Mouse (Mus musculus) heart, embryonic 16.5 days (tissue): ENCODE results near the gene Lpcat3. TPM values are rescaled to one million over a fixed set of nuclear protein-coding genes. Genes with fewer than 3 reads are reported as not detected.
A peak's percentile ranks its signal among the peaks of the same experiment; 100 is the strongest.
"Not testable (repeated sequence)": the region's sequence is repeated elsewhere in the genome, so short reads cannot be mapped to it uniquely, and the experiment has no call there.

ENCODE experiments used
- ATAC-seq: fragments of 200-750 bp; cut with Nextera tagmentation; replicated peaks from 2 replicates; pipeline ENCODE4 v1.8.0; 2017; ENCODE audit warnings: moderate number of reproducible peaks; ENCODE audit not compliant: insufficient read depth, low FRiP score; ENCODE audit errors: extremely low read depth
- H3K27ac ChIP-seq: fragments of 300-500 bp; sonication (generic); 2 replicates; pipeline ENCODE4 v1.5.1; 2014; ENCODE audit warnings: mild to moderate bottlenecking, low read length, control low read depth, moderate library complexity
- H3K27me3 ChIP-seq: fragments of 300-500 bp; sonication (generic); 2 replicates; pipeline ENCODE4 v1.6.1; 2014; ENCODE audit warnings: low read length, mixed read lengths; ENCODE audit not compliant: control insufficient read depth, insufficient read depth
- H3K36me3 ChIP-seq: fragments of 300-500 bp; sonication (generic); 2 replicates; pipeline ENCODE4 v1.6.1; 2014; ENCODE audit not compliant: control insufficient read depth, insufficient read depth
- H3K4me1 ChIP-seq: fragments of 300-500 bp; sonication (generic); 2 replicates; pipeline ENCODE4 v1.6.1; 2014; ENCODE audit warnings: low read length, mixed read lengths; ENCODE audit not compliant: control insufficient read depth, insufficient read depth
- H3K4me2 ChIP-seq: fragments of 300-500 bp; sonication (generic); 2 replicates; pipeline ENCODE4 v1.6.1; 2014; ENCODE audit warnings: low read depth, mild to moderate bottlenecking, control low read depth, low read length
- H3K4me3 ChIP-seq: fragments of 300-500 bp; sonication (generic); 2 replicates; pipeline ENCODE4 v1.5.1; 2014; ENCODE audit warnings: mild to moderate bottlenecking, control low read depth, low read length
- H3K9ac ChIP-seq: fragments of 300-500 bp; sonication (generic); 2 replicates; pipeline ENCODE4 v1.6.1; 2014; ENCODE audit warnings: low read length, control low read depth
- H3K9me3 ChIP-seq: fragments of 300-500 bp; sonication (generic); replicated peaks from 2 replicates; pipeline ENCODE4 v1.6.1; 2016; ENCODE audit warnings: low read length; ENCODE audit not compliant: control insufficient read depth
- WGBS: fragments of 180-500 bp; shearing (Covaris S2); extraction: QIAGEN DNeasy Blood & Tissue Kit; methylation state at CpG from one replicate; pipeline ENCODE4 v1.1.7; 2014; 5-methylcytosine and 5-hydroxymethylcytosine counted together
- polyA plus RNA-seq: library from polyadenylated mRNA; unstranded; fragments of >200 nt; fragmentation: Nextera tagmentation; extraction: Ambion mirVana; gene quantifications from 2 replicates; pipeline ENCODE4 v1.2.1, GENCODE M21; 2015

The Lpcat3 gene
- 50.1 and 54.2 TPM in 2 replicates for polyA plus RNA-seq

GRCm38 (mm10) chr6:124662477-124663423 lies at the start of gene Lpcat3:
Gene Lpcat3 (plus strand): TSS chr6:124663027.
- Histone ChIP-seq H3K4me1 (peaks cover 6% of the 10 kb centered on the region), H3K27ac (peak within 1 kb of the TSS; percentile 79), H3K4me3 (peak within 1 kb of the TSS; percentile 76), H3K27me3 (no peaks in the 10 kb centered on the region), H3K4me2 (peak within 1 kb of the TSS; percentile 81), H3K36me3 (no peaks in the 10 kb centered on the region), H3K9me3 (no peaks in the 10 kb centered on the region), H3K9ac (peak within 1 kb of the TSS; percentile 74)
- ATAC-seq, result peak; percentile 97
- under 1% methylated on average over 75 of the region's 87 CpGs for WGBS

- H3K4me1 ChIP-seq, result no peaks in the 10 kb centered on the region
- H3K9ac ChIP-seq, result no peak overlapping the region
- no peaks in the 10 kb centered on the region for H3K27me3 ChIP-seq
- ATAC-seq, result no peak
- H3K27ac ChIP-seq, result no peak overlapping the region
- no peaks in the 10 kb centered on the region for H3K36me3 ChIP-seq
- WGBS, result 81% methylated on average over 13 of the region's 13 CpGs
- H3K9me3 ChIP-seq, result no peaks in the 10 kb centered on the region
- no peak overlapping the region for H3K4me2 ChIP-seq
- no peak overlapping the region for H3K4me3 ChIP-seq
Measured at GRCm38 (mm10) chr6:124625612-124626011, 37.2 kb upstream of the Lpcat3 start.

GRCm38 (mm10) chr6:124626184-124626583 lies 36.6 kb upstream of the Lpcat3 start:
- WGBS, result 24% methylated on average over 1 of the region's 1 CpGs

GRCm38 (mm10) chr6:124630763-124631162 lies 32.1 kb upstream of the Lpcat3 start:
- H3K4me3 ChIP-seq, result no peak overlapping the region
- H3K9ac ChIP-seq, result no peak overlapping the region
- H3K9me3 ChIP-seq, result no peaks in the 10 kb centered on the region
- H3K36me3 ChIP-seq, result no peaks in the 10 kb centered on the region
- ATAC-seq, result no peak
- no peaks in the 10 kb centered on the region for H3K4me1 ChIP-seq
- H3K27me3 ChIP-seq, result no peaks in the 10 kb centered on the region
- no peak overlapping the region for H3K27ac ChIP-seq
- no peak overlapping the region for H3K4me2 ChIP-seq
- WGBS, result 68% methylated on average over 4 of the region's 4 CpGs

More at GRCm38 (mm10) chr6:124626184-124626583, 36.6 kb upstream of the Lpcat3 start:
- H3K9me3 ChIP-seq, ATAC-seq, H3K36me3 ChIP-seq, H3K9ac ChIP-seq, H3K4me2 ChIP-seq, H3K27ac ChIP-seq, H3K4me1 ChIP-seq, H3K27me3 ChIP-seq, H3K4me3 ChIP-seq: not testable (repeated sequence)

- 59% methylated on average over 2 of the region's 2 CpGs for WGBS
- H3K27me3 ChIP-seq, H3K9me3 ChIP-seq, ATAC-seq, H3K27ac ChIP-seq, H3K4me2 ChIP-seq, H3K4me1 ChIP-seq, H3K9ac ChIP-seq, H3K4me3 ChIP-seq, H3K36me3 ChIP-seq: not testable (repeated sequence)
Measured at GRCm38 (mm10) chr6:124635985-124636384, 26.8 kb upstream of the Lpcat3 start, which contains the start of gene C1s2. Gene C1s2 (minus strand): TSS chr6:124636085.

GRCm38 (mm10) chr6:124636858-124637460 lies 25.9 kb upstream of the Lpcat3 start:
- not testable (repeated sequence) for H3K27me3 ChIP-seq, ATAC-seq, H3K27ac ChIP-seq, H3K4me3 ChIP-seq, H3K36me3 ChIP-seq, H3K4me2 ChIP-seq, H3K9me3 ChIP-seq, H3K4me1 ChIP-seq, H3K9ac ChIP-seq
- whole genome bisulfite sequencing, result 39% methylated on average over 6 of the region's 6 CpGs

- Histone ChIP-seq H3K4me3 (no peak overlapping the region), H3K9me3 (no peaks in the 10 kb centered on the region), H3K27ac (no peak overlapping the region), H3K36me3 (no peaks in the 10 kb centered on the region), H3K4me2 (no peak overlapping the region), H3K9ac (no peak overlapping the region), H3K4me1 (no peaks in the 10 kb centered on the region), H3K27me3 (no peaks in the 10 kb centered on the region)
- 70% methylated on average over 3 of the region's 4 CpGs for WGBS
- no peak for ATAC-seq
Measured at GRCm38 (mm10) chr6:124640041-124640440, 22.8 kb upstream of the Lpcat3 start.

GRCm38 (mm10) chr6:124640997-124641396 lies 21.8 kb upstream of the Lpcat3 start:
- no peak overlapping the region for H3K4me3 ChIP-seq
- no peaks in the 10 kb centered on the region for H3K36me3 ChIP-seq
- H3K4me2 ChIP-seq, result no peak overlapping the region
- no peak overlapping the region for H3K9ac ChIP-seq
- no peak overlapping the region for H3K27ac ChIP-seq
- ATAC-seq, result no peak
- H3K27me3 ChIP-seq, result no peaks in the 10 kb centered on the region
- 35% methylated on average over 8 of the region's 8 CpGs for WGBS
- no peaks in the 10 kb centered on the region for H3K4me1 ChIP-seq
- no peaks in the 10 kb centered on the region for H3K9me3 ChIP-seq

GRCm38 (mm10) chr6:124646394-124646793 lies 16.4 kb upstream of the Lpcat3 start:
- no peak overlapping the region for H3K27ac ChIP-seq
- no peak overlapping the region for H3K9ac ChIP-seq
- no peaks in the 10 kb centered on the region for H3K9me3 ChIP-seq
- no peak overlapping the region for H3K4me2 ChIP-seq
- H3K27me3 ChIP-seq, result no peaks in the 10 kb centered on the region
- no peak for ATAC-seq
- H3K4me3 ChIP-seq, result no peak overlapping the region
- no peaks in the 10 kb centered on the region for H3K36me3 ChIP-seq
- no peaks in the 10 kb centered on the region for H3K4me1 ChIP-seq
- WGBS, result 63% methylated on average over 1 of the region's 1 CpGs
